Mouse (Mus musculus) heart, adult 2 months (tissue): ENCODE results near the gene Anapc1. TPM values are rescaled to one million over a fixed set of nuclear protein-coding genes. Genes with fewer than 3 reads are reported as not detected.

Source experiments
- DNase-seq, 2 experiments: peaks; one replicate each; pipeline ENCODE4 v3.0.0; 2021
- H3K27ac ChIP-seq: fragments of 200-600 bp; 2 replicates; pipeline ENCODE4 v1.8.1; 2022
- H3K27me3 ChIP-seq: fragments of 200-500 bp; 2 replicates; pipeline ENCODE4 v1.6.1; 2012; ENCODE audit warnings: mild to moderate bottlenecking, low read length, inconsistent platforms, mixed read lengths; ENCODE audit not compliant: control insufficient read depth, insufficient read depth
- H3K36me3 ChIP-seq: fragments of 200-500 bp; 2 replicates; pipeline ENCODE4 v1.6.1; 2012; ENCODE audit warnings: low read length, inconsistent platforms; ENCODE audit not compliant: control insufficient read depth, insufficient read depth
- H3K4me1 ChIP-seq: fragments of 200-500 bp; 2 replicates; pipeline ENCODE4 v1.6.1; 2011; ENCODE audit warnings: low read length; ENCODE audit not compliant: control insufficient read depth, insufficient read depth
- H3K4me3 ChIP-seq: fragments of 200-600 bp; 2 replicates; pipeline ENCODE4 v1.8.1; 2022
- H3K79me2 ChIP-seq: fragments of 200-500 bp; replicated peaks from 2 replicates; pipeline ENCODE4 v1.6.1; 2012; ENCODE audit warnings: mild to moderate bottlenecking, inconsistent platforms, low read length, moderate library complexity, mixed read lengths; ENCODE audit not compliant: control insufficient read depth, insufficient read depth
- H3K9ac ChIP-seq: fragments of 200-500 bp; 2 replicates; pipeline ENCODE4 v1.6.1; 2012; ENCODE audit warnings: low read depth, mild to moderate bottlenecking, control low read depth, inconsistent platforms, low read length, mixed read lengths
- CTCF ChIP-seq: fragments of 200-600 bp; IDR thresholded peaks from 2 replicates; pipeline ENCODE4 v1.8.1; 2022; ENCODE audit warnings: antibody characterized with exemption, mild to moderate bottlenecking, moderate library complexity
- EP300 ChIP-seq: fragments of 200-500 bp; IDR thresholded peaks from 2 replicates; pipeline ENCODE4 v1.6.1; 2011; ENCODE audit warnings: low read depth, low read length, control low read depth; ENCODE audit not compliant: insufficient read depth
- POLR2A ChIP-seq: fragments of 200-500 bp; IDR thresholded peaks from 2 replicates; pipeline ENCODE4 v1.6.1; 2011; ENCODE audit warnings: mild to moderate bottlenecking, low read depth, low read length, control low read depth; ENCODE audit not compliant: insufficient read depth
- WGBS: fragments of 180-500 bp; shearing (Covaris S2); methylation state at CpG from one replicate; pipeline ENCODE4 v1.1.7; 2018; 5-methylcytosine and 5-hydroxymethylcytosine counted together
- intact Hi-C: fragments of 180-260 bp; cut with DNase I; formaldehyde crosslinking; loops from one replicate; pipeline ENCODE4 v1.15.1; 2025
- polyA plus RNA-seq: library from polyadenylated mRNA; depleted of rRNA; stranded (reverse); fragments of >200 nt; gene quantifications from 2 replicates; pipeline ENCODE4 v1.2.3, GENCODE M21; 2012
- total RNA-seq, 2 experiments: library from RNA; stranded (reverse); gene quantifications; 2 replicates each; pipeline ENCODE4 v1.2.3; 2021

Gene Anapc1
- total and polyA plus RNA-seq, 3 experiments: 31.0 to 45.5 (median 39.4) TPM

- no peaks in the 10 kb centered on the region; the same call in 1 of the 2 replicates for H3K36me3 ChIP-seq
- no peak overlapping the region for H3K27ac ChIP-seq
- no peak for DNase-seq
- TF ChIP-seq EP300 (no peak), CTCF (no peak), POLR2A (no peak)
- WGBS: 46% methylated on average over 3 of the region's 3 CpGs
- intact Hi-C loops: no loop called here
- no peak overlapping the region for H3K4me3 ChIP-seq
- H3K79me2 ChIP-seq: no peaks in the 10 kb centered on the region
- H3K4me1 ChIP-seq: peaks cover 3% of the 10 kb centered on the region; the same call in 1 of the 2 replicates
- no peak overlapping the region for H3K9ac ChIP-seq
- H3K27me3 ChIP-seq: no peaks in the 10 kb centered on the region
These were observed 40.4 kb upstream of the Anapc1 start for GRCm38 (mm10) chr2:128727552-128727951.

GRCm38 (mm10) chr2:128726626-128727025, 39.4 kb upstream of the Anapc1 start:
- no peak for DNase-seq
- no peaks in the 10 kb centered on the region; the same call in 1 of the 2 replicates for H3K36me3 ChIP-seq
- H3K27me3 ChIP-seq: no peaks in the 10 kb centered on the region
- H3K9ac ChIP-seq: no peak overlapping the region
- H3K4me1 ChIP-seq: peaks cover 3% of the 10 kb centered on the region; the same call in 1 of the 2 replicates
- intact Hi-C loops: no loop called here
- no peak overlapping the region for H3K4me3 ChIP-seq
- H3K79me2 ChIP-seq: no peaks in the 10 kb centered on the region
- 86% methylated on average over 7 of the region's 7 CpGs for WGBS
- TF ChIP-seq POLR2A (no peak), CTCF (no peak), EP300 (no peak)
- H3K27ac ChIP-seq: no peak overlapping the region

- DNase-seq: no peak
- 84% methylated on average over 5 of the region's 5 CpGs for WGBS
- Histone ChIP-seq H3K4me3 (no peak overlapping the region), H3K36me3 (no peaks in the 10 kb centered on the region; the same call in 1 of the 2 replicates), H3K27ac (no peak overlapping the region), H3K27me3 (no peaks in the 10 kb centered on the region), H3K79me2 (no peaks in the 10 kb centered on the region), H3K4me1 (peaks cover 3% of the 10 kb centered on the region; the same call in 1 of the 2 replicates), H3K9ac (no peak overlapping the region)
- TF ChIP-seq CTCF: no peak
- TF ChIP-seq EP300: no peak
- no peak for TF ChIP-seq POLR2A
- intact Hi-C loops: no loop called here
These were observed 38.9 kb upstream of the Anapc1 start for GRCm38 (mm10) chr2:128726067-128726466.

- intact Hi-C loops: no loop called here
These were observed 35.0 kb upstream of the Anapc1 start for GRCm38 (mm10) chr2:128722106-128722710.

GRCm38 (mm10) chr2:128719380-128719779, 32.2 kb upstream of the Anapc1 start:
- no peaks in the 10 kb centered on the region for H3K36me3 ChIP-seq
- no peak for DNase-seq
- no peaks in the 10 kb centered on the region for H3K27me3 ChIP-seq
- WGBS: 91% methylated on average over 2 of the region's 2 CpGs
- H3K4me1 ChIP-seq: peaks cover 2% of the 10 kb centered on the region
- intact Hi-C loops: no loop called here
- H3K27ac ChIP-seq: no peak overlapping the region
- TF ChIP-seq POLR2A (no peak), EP300 (no peak), CTCF (no peak)
- no peak overlapping the region for H3K4me3 ChIP-seq
- no peak overlapping the region for H3K9ac ChIP-seq
- no peaks in the 10 kb centered on the region for H3K79me2 ChIP-seq

More at GRCm38 (mm10) chr2:128722106-128722710, 35.0 kb upstream of the Anapc1 start:
- Histone ChIP-seq H3K9ac (no peak overlapping the region), H3K36me3 (no peaks in the 10 kb centered on the region), H3K4me1 (peaks cover 2% of the 10 kb centered on the region), H3K27ac (no peak overlapping the region), H3K79me2 (no peaks in the 10 kb centered on the region), H3K27me3 (no peaks in the 10 kb centered on the region), H3K4me3 (no peak overlapping the region)
- no peak for DNase-seq
- 91% methylated on average over 5 of the region's 5 CpGs for whole genome bisulfite sequencing
- TF ChIP-seq EP300 (no peak), CTCF (no peak), POLR2A (no peak)

GRCm38 (mm10) chr2:128715979-128716378, 28.8 kb upstream of the Anapc1 start:
- H3K9ac ChIP-seq: no peak overlapping the region
- no peak for DNase-seq
- intact Hi-C loops: no loop called here
- H3K27ac ChIP-seq: no peak overlapping the region
- TF ChIP-seq POLR2A (no peak), EP300 (no peak), CTCF (no peak)
- no peak overlapping the region for H3K4me3 ChIP-seq
- peaks cover 2% of the 10 kb centered on the region for H3K4me1 ChIP-seq
- WGBS: 91% methylated on average over 1 of the region's 1 CpGs
- H3K79me2 ChIP-seq: peaks cover 2% of the 10 kb centered on the region; the same call in 1 of the 2 replicates
- no peaks in the 10 kb centered on the region for H3K27me3 ChIP-seq
- H3K36me3 ChIP-seq: no peaks in the 10 kb centered on the region; the same call in 1 of the 2 replicates
